In the genomic region with DNA sequence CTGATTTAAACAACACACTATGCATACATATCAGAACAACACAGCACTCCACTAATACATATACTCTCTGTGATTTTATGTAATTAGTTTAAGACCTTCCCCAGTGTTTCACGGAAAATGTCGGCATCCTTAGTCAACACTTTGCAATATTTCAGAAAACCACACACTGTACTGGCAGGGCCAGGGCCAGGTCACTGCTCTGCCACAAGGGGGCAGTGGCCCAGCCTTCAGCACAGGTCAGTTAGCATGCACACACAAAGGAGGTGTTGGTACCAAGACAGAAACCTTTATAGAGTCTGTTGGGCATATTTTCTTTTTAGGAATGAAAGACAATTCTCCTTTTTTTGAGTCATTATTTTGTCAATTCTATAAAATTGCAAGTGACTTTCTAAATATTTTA, we compare ENCODE assay signal across 8 mouse cellular contexts. TPM values are rescaled to one million over a fixed set of nuclear protein-coding genes. Genes with fewer than 3 reads are reported as not detected.
DNase-seq lines count a peak whose midpoint lies in the region; ATAC-seq lines count a peak whose summit lies in the region.

No protein-coding gene starts in this region.

- no peaks in the 10 kb centered on the region for H3K27me3 ChIP-seq in kidney, embryonic 15.5 days
- H3K27me3 ChIP-seq in kidney, embryonic 16.5 days (ENCODE audit: insufficient read depth, low read length): no peaks in the 10 kb centered on the region
- H3K27me3 ChIP-seq in embryonic facial prominence, embryonic 13.5 days: no peaks in the 10 kb centered on the region
- no peaks in the 10 kb centered on the region for H3K27me3 ChIP-seq in midbrain, embryonic 14.5 days (ENCODE audit: control insufficient read depth, insufficient read depth, low read length)

- no peak overlapping the region for H3K27ac ChIP-seq in kidney, embryonic 15.5 days
- no peak overlapping the region for H3K27ac ChIP-seq in kidney, embryonic 16.5 days (ENCODE audit: low read length)
- no peak overlapping the region for H3K27ac ChIP-seq in embryonic facial prominence, embryonic 13.5 days
- no peak overlapping the region for H3K27ac ChIP-seq in midbrain, embryonic 14.5 days (replicated peaks; ENCODE audit: low read depth, low read length)

- H3K4me1 ChIP-seq in kidney, embryonic 15.5 days: no peaks in the 10 kb centered on the region
- no peaks in the 10 kb centered on the region for H3K4me1 ChIP-seq in kidney, embryonic 16.5 days (ENCODE audit: insufficient read depth, low read length)
- no peaks in the 10 kb centered on the region for H3K4me1 ChIP-seq in embryonic facial prominence, embryonic 13.5 days
- no peaks in the 10 kb centered on the region for H3K4me1 ChIP-seq in midbrain, embryonic 14.5 days (ENCODE audit: control insufficient read depth, insufficient read depth, low read length)

- H3K9me3 ChIP-seq in kidney, embryonic 15.5 days (replicated peaks): no peaks in the 10 kb centered on the region
- H3K9me3 ChIP-seq in kidney, embryonic 16.5 days (ENCODE audit: low read length): no peaks in the 10 kb centered on the region
- H3K9me3 ChIP-seq in embryonic facial prominence, embryonic 13.5 days: no peaks in the 10 kb centered on the region
- no peaks in the 10 kb centered on the region for H3K9me3 ChIP-seq in midbrain, embryonic 14.5 days (ENCODE audit: control insufficient read depth, low read length)

- DNase-seq in NIH3T3 (ENCODE audit: low read depth): peak; percentile 55
- peak; percentile 4 to 33 for DNase-seq in kidney, postnatal 25 days
- peak; percentile 48 for DNase-seq in midbrain, embryonic 14.5 days
- DNase-seq in spleen, postnatal 14 days (ENCODE audit: low spot score in 2 of 2): no peak
- no peak for DNase-seq in layer of hippocampus, adult 11-12 months (ENCODE audit: low spot score)

- no peaks in the 10 kb centered on the region for H3K36me3 ChIP-seq in kidney, embryonic 15.5 days
- H3K36me3 ChIP-seq in kidney, embryonic 16.5 days (ENCODE audit: insufficient read depth, low read length): no peaks in the 10 kb centered on the region
- H3K36me3 ChIP-seq in embryonic facial prominence, embryonic 13.5 days: no peaks in the 10 kb centered on the region
- H3K36me3 ChIP-seq in midbrain, embryonic 14.5 days (ENCODE audit: control insufficient read depth, insufficient read depth, low read length): no peaks in the 10 kb centered on the region

- peak; percentile 84 for ATAC-seq in kidney, embryonic 15.5 days (replicated peaks; ENCODE audit: low FRiP score)
- ATAC-seq in kidney, embryonic 16.5 days (ENCODE audit: low FRiP score, low TSS enrichment): no peak
- 0 out of 2 replicates have a peak, but pooled peaks have one; percentile 48 for ATAC-seq in embryonic facial prominence, embryonic 13.5 days (ENCODE audit: insufficient number of reproducible peaks, insufficient read depth, low FRiP score, low TSS enrichment, low read depth)
- ATAC-seq in midbrain, embryonic 14.5 days (ENCODE audit: low FRiP score, low TSS enrichment): peak; percentile 76; the same call in 1 of the 2 replicates

- H3K4me3 ChIP-seq in kidney, embryonic 15.5 days (replicated peaks): no peak overlapping the region
- H3K4me3 ChIP-seq in kidney, embryonic 16.5 days (ENCODE audit: low read length): no peak overlapping the region
- no peak overlapping the region for H3K4me3 ChIP-seq in embryonic facial prominence, embryonic 13.5 days
- H3K4me3 ChIP-seq in midbrain, embryonic 14.5 days (replicated peaks; ENCODE audit: low read depth, low read length): no peak overlapping the region

- H3K4me2 ChIP-seq in kidney, embryonic 15.5 days: no peak overlapping the region
- no peak overlapping the region for H3K4me2 ChIP-seq in kidney, embryonic 16.5 days (replicated peaks; ENCODE audit: low read depth, low read length)
- H3K4me2 ChIP-seq in embryonic facial prominence, embryonic 13.5 days: no peak overlapping the region
- H3K4me2 ChIP-seq in midbrain, embryonic 14.5 days (ENCODE audit: low read length): no peak overlapping the region

- WGBS in kidney, embryonic 15.5 days: 64% methylated on average over 2 of the region's 2 CpGs
- 58% methylated on average over 2 of the region's 2 CpGs for WGBS in kidney, embryonic 16.5 days
- WGBS in embryonic facial prominence, embryonic 13.5 days: 48% methylated on average over 2 of the region's 2 CpGs
- 59% methylated on average over 2 of the region's 2 CpGs for WGBS in midbrain, embryonic 14.5 days

- H3K9ac ChIP-seq in kidney, embryonic 15.5 days: no peak overlapping the region
- no peak overlapping the region for H3K9ac ChIP-seq in kidney, embryonic 16.5 days (replicated peaks; ENCODE audit: low read length)
- no peak overlapping the region for H3K9ac ChIP-seq in embryonic facial prominence, embryonic 13.5 days
- H3K9ac ChIP-seq in midbrain, embryonic 14.5 days (replicated peaks; ENCODE audit: low read length): no peak overlapping the region

RNA-seq across cellular contexts. Expression of a gene that starts 27.0 kb away (rescaled TPM):
- polyA plus RNA-seq in kidney, embryonic 15.5 days (2015; fragmentation: Nextera tagmentation; extraction: Ambion mirVana): 35.2 and 40.5 TPM in 2 replicates
- polyA plus RNA-seq in kidney, embryonic 16.5 days (2015; fragmentation: Nextera tagmentation; extraction: Ambion mirVana): 30.9 and 35.8 TPM in 2 replicates
- polyA plus RNA-seq in embryonic facial prominence, embryonic 13.5 days (2015; fragmentation: Nextera tagmentation; extraction: Ambion mirVana): 42.9 and 43.6 TPM in 2 replicates
- polyA plus RNA-seq in midbrain, embryonic 14.5 days (2014; fragmentation: Nextera tagmentation; extraction: Ambion mirVana): 64.0 and 78.9 TPM in 2 replicates

RNA-seq across cellular contexts. Expression of a gene that starts 50.4 kb away (rescaled TPM):
- 1.2 and 1.8 TPM in 2 replicates for polyA plus RNA-seq in kidney, embryonic 15.5 days (2015; fragmentation: Nextera tagmentation; extraction: Ambion mirVana)
- polyA plus RNA-seq in kidney, embryonic 16.5 days (2015; fragmentation: Nextera tagmentation; extraction: Ambion mirVana): 1.1 and 1.2 TPM in 2 replicates
- 1.1 TPM in 2 replicates for polyA plus RNA-seq in embryonic facial prominence, embryonic 13.5 days (2015; fragmentation: Nextera tagmentation; extraction: Ambion mirVana)
- polyA plus RNA-seq in midbrain, embryonic 14.5 days (2014; fragmentation: Nextera tagmentation; extraction: Ambion mirVana): 29.2 TPM in 2 replicates

Comparison
In these comparisons a context has a peak if more than half of its experiments do, and no peak if none do; other contexts are left out.
1. DNase-seq: peak in NIH3T3 (single experiment), kidney, postnatal 25 days (2 of 2) and midbrain, embryonic 14.5 days (single experiment); none in spleen, postnatal 14 days (0 of 2) and layer of hippocampus, adult 11-12 months (single experiment).
2. RNA of a gene that starts 50.4 kb away (polyA plus RNA-seq): 29.2 TPM in midbrain, embryonic 14.5 days; 1.2 to 1.8 TPM in kidney, embryonic 15.5 days, 1.1 to 1.2 TPM in kidney, embryonic 16.5 days and 1.1 TPM in embryonic facial prominence, embryonic 13.5 days; every median in the first group is over 10 times any median in the second.